13 mouse cellular contexts compared by ENCODE assay signal in the genomic region with DNA sequence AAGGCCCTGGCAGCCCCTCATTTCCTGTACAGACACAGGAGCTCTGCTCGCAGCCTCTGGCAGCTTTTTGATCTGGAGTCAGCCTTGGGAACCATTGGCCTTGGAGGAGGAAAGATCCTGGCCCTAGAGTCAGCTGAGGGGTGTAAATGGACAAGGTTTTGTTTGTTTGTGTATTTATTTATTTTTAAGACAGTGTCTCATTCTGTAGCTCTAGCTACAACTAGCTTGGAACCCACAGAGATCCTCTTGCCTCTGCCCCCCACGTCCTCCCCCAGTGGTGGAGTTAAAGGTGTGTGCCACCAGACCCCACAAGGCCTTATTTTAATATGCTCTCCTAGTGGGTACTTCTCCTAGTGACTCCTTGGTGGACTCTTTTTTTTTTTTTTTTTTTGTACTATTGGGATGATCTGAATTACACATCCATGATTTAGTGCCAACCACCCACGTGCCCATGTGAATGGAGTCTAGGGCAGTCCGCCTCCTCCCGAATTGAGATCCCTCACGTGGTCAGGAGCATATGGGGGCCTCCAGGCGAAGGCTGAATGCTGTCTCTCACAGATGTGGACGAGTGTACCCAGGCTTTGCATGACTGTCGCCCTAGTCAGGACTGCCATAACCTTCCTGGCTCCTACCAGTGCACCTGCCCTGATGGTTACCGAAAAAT. TPM values are rescaled to one million over a fixed set of nuclear protein-coding genes. Genes with fewer than 3 reads are reported as not detected.
DNase-seq lines count a peak whose midpoint lies in the region; ATAC-seq and TF ChIP-seq lines count a peak whose summit lies in the region.
"Had no signal": no experiment of that assay in that cellular context is flagged by ENCODE, and none has a peak within 500 bp of the region (broad histone marks: within the 10 kb centered on the region; RNA-seq: fewer than 3 reads in every experiment).

No protein-coding gene starts in this region.

- no peak for TF ChIP-seq CTCF in cerebellum, adult 2 months (IDR thresholded peaks at IDR 0.05; ENCODE audit: borderline replicate concordance, insufficient read depth, low read depth, low read length)

- no peak for TF ChIP-seq POLR2A in cerebellum, adult 2 months (IDR thresholded peaks at IDR 0.05; ENCODE audit: borderline replicate concordance, insufficient read depth, low read length)

- H3K27me3 ChIP-seq in cerebellum, adult 2 months (ENCODE audit: control insufficient read depth, insufficient read depth, low read length): no peaks in the 10 kb centered on the region
- H3K27me3 ChIP-seq in heart, embryonic 13.5 days (replicated peaks): no peaks in the 10 kb centered on the region
- no peaks in the 10 kb centered on the region for H3K27me3 ChIP-seq in embryonic facial prominence, embryonic 15.5 days
- H3K27me3 ChIP-seq: forebrain, embryonic 12.5 days had no signal

- no peak overlapping the region for H3K4me2 ChIP-seq in heart, embryonic 13.5 days
- no peak overlapping the region for H3K4me2 ChIP-seq in embryonic facial prominence, embryonic 15.5 days (replicated peaks)
- H3K4me2 ChIP-seq: forebrain, embryonic 12.5 days had no signal

- peaks cover 59% of the 10 kb centered on the region for H3K36me3 ChIP-seq in heart, embryonic 13.5 days
- peaks cover 56% of the 10 kb centered on the region for H3K36me3 ChIP-seq in embryonic facial prominence, embryonic 15.5 days

- ATAC-seq in heart, embryonic 13.5 days (ENCODE audit: extremely low read depth, insufficient number of reproducible peaks, low FRiP score, low TSS enrichment): no peak
- no peak for ATAC-seq in embryonic facial prominence, embryonic 15.5 days (ENCODE audit: insufficient number of reproducible peaks, low FRiP score, low TSS enrichment, low read depth)

- no peak overlapping the region for H3K4me3 ChIP-seq in cerebellum, adult 2 months (replicated peaks; ENCODE audit: insufficient read depth, low read depth, low read length)
- no peak overlapping the region for H3K4me3 ChIP-seq in heart, embryonic 13.5 days
- 0 out of 2 replicates have a peak overlapping the region, but pooled peaks have one; percentile 7 for H3K4me3 ChIP-seq in embryonic facial prominence, embryonic 15.5 days (replicated peaks)
- H3K4me3 ChIP-seq: forebrain, embryonic 12.5 days had no signal

- peak; percentile 45 to 54 for DNase-seq in cerebellum, adult 2 months
- no peak for DNase-seq in cerebellum, postnatal 14 days
- no peak for DNase-seq in heart, adult 8-10 months (ENCODE audit: low spot score)
- peak; percentile 59 to 67 for DNase-seq in right cerebral cortex, adult 2 months (ENCODE audit: low spot score in 2 of 2)
- DNase-seq in right cerebral cortex, postnatal 14 days: no peak
- DNase-seq: heart, postnatal 10 days; layer of hippocampus, postnatal 36 days; lung, postnatal 14 days; thymus, postnatal 36 days had no signal

- H3K9me3 ChIP-seq in heart, embryonic 13.5 days: no peaks in the 10 kb centered on the region
- no peaks in the 10 kb centered on the region for H3K9me3 ChIP-seq in embryonic facial prominence, embryonic 15.5 days (replicated peaks)
- H3K9me3 ChIP-seq: forebrain, embryonic 12.5 days; G1E had no signal

- H3K4me1 ChIP-seq in cerebellum, adult 2 months (ENCODE audit: control insufficient read depth, insufficient read depth, low read length): peaks cover 27% of the 10 kb centered on the region
- H3K4me1 ChIP-seq in heart, embryonic 13.5 days: peaks cover 24% of the 10 kb centered on the region
- H3K4me1 ChIP-seq in embryonic facial prominence, embryonic 15.5 days: peaks cover 39% of the 10 kb centered on the region

- H3K27ac ChIP-seq in cerebellum, adult 2 months (ENCODE audit: insufficient read depth, low read length): peak overlapping the region; percentile 33; the same call in 1 of the 2 replicates
- H3K27ac ChIP-seq in heart, embryonic 13.5 days (replicated peaks): no peak overlapping the region
- no peak overlapping the region for H3K27ac ChIP-seq in embryonic facial prominence, embryonic 15.5 days (replicated peaks)
- H3K27ac ChIP-seq: forebrain, embryonic 12.5 days had no signal

- WGBS in cerebellum, adult 2 months: 45% methylated on average over 10 of the region's 10 CpGs
- 82% methylated on average over 10 of the region's 10 CpGs for WGBS in heart, embryonic 13.5 days
- 79% methylated on average over 10 of the region's 10 CpGs for WGBS in embryonic facial prominence, embryonic 15.5 days

- H3K9ac ChIP-seq in heart, embryonic 13.5 days: peak overlapping the region; percentile 37; the same call in 1 of the 2 replicates
- no peak overlapping the region for H3K9ac ChIP-seq in embryonic facial prominence, embryonic 15.5 days
- H3K9ac ChIP-seq: forebrain, embryonic 12.5 days had no signal

RNA-seq across cellular contexts. Expression of gene Efemp2, which starts 3.4 kb away (rescaled TPM):
- polyA plus RNA-seq in cerebellum, adult 2 months (2012; rRNA removed): 43.3 and 43.4 TPM in 2 replicates
- 74.0 and 80.7 TPM in 2 replicates for polyA plus RNA-seq in heart, embryonic 13.5 days (2015; fragmentation: Nextera tagmentation; extraction: Ambion mirVana)
- total RNA-seq in heart, adult 8-10 months (2022): 10 to 100 TPM in 2 of 4 experiments, 1 to 10 TPM in 2; 6.5 to 11.2 (median 9.5) TPM
- 219 and 226 TPM in 2 replicates for polyA plus RNA-seq in embryonic facial prominence, embryonic 15.5 days (2015; fragmentation: Nextera tagmentation; extraction: Ambion mirVana)

RNA-seq across cellular contexts. Expression of gene Ctsw, which starts 8.8 kb away (rescaled TPM):
- polyA plus RNA-seq in cerebellum, adult 2 months (2012; rRNA removed): 1.2 and 1.5 TPM in 2 replicates
- polyA plus RNA-seq in heart, embryonic 13.5 days (2015; fragmentation: Nextera tagmentation; extraction: Ambion mirVana): 0.56 and 1.7 TPM in 2 replicates
- under 1 TPM in 3 of 4 experiments, not detected in 1; 0.29 to 0.38 (median 0.37) TPM for total RNA-seq in heart, adult 8-10 months (2022)
- 1.4 and 2.8 TPM in 2 replicates for polyA plus RNA-seq in embryonic facial prominence, embryonic 15.5 days (2015; fragmentation: Nextera tagmentation; extraction: Ambion mirVana)
- total RNA-seq: G1E; layer of hippocampus, postnatal 36 days had no signal
- polyA plus RNA-seq: G1E had no signal

RNA-seq across cellular contexts. Expression of gene Mus81, which starts 11.1 kb away (rescaled TPM):
- polyA plus RNA-seq in cerebellum, adult 2 months (2012; rRNA removed): 94.2 and 115 TPM in 2 replicates
- 36.8 and 38.9 TPM in 2 replicates for polyA plus RNA-seq in heart, embryonic 13.5 days (2015; fragmentation: Nextera tagmentation; extraction: Ambion mirVana)
- 10 to 100 TPM; 15.8 to 27.3 (median 21.9) TPM for total RNA-seq in heart, adult 8-10 months (2022)
- 44.1 and 45.2 TPM in 2 replicates for polyA plus RNA-seq in embryonic facial prominence, embryonic 15.5 days (2015; fragmentation: Nextera tagmentation; extraction: Ambion mirVana)

RNA-seq across cellular contexts. Expression of gene Cfl1, which starts 13.1 kb away (rescaled TPM):
- polyA plus RNA-seq in cerebellum, adult 2 months (2012; rRNA removed): 1,135 and 1,193 TPM in 2 replicates
- 1,825 and 1,925 TPM in 2 replicates for polyA plus RNA-seq in heart, embryonic 13.5 days (2015; fragmentation: Nextera tagmentation; extraction: Ambion mirVana)
- total RNA-seq in heart, adult 8-10 months (2022): 100 to 1,000 TPM; 142 to 201 (median 170) TPM
- polyA plus RNA-seq in embryonic facial prominence, embryonic 15.5 days (2015; fragmentation: Nextera tagmentation; extraction: Ambion mirVana): 2,278 and 2,311 TPM in 2 replicates

RNA-seq across cellular contexts. Expression of gene Fibp, which starts 16.7 kb away (rescaled TPM):
- 140 and 146 TPM in 2 replicates for polyA plus RNA-seq in cerebellum, adult 2 months (2012; rRNA removed)
- 87.4 and 93.1 TPM in 2 replicates for polyA plus RNA-seq in heart, embryonic 13.5 days (2015; fragmentation: Nextera tagmentation; extraction: Ambion mirVana)
- 10 to 100 TPM; 41.3 to 52.3 (median 49.2) TPM for total RNA-seq in heart, adult 8-10 months (2022)
- 114 and 125 TPM in 2 replicates for polyA plus RNA-seq in embryonic facial prominence, embryonic 15.5 days (2015; fragmentation: Nextera tagmentation; extraction: Ambion mirVana)

Comparison
In these comparisons a context has a peak if more than half of its experiments do, and no peak if none do; other contexts are left out.
1. DNase-seq: peak in cerebellum, adult 2 months (2 of 2) and right cerebral cortex, adult 2 months (2 of 2); none in cerebellum, postnatal 14 days (0 of 2), heart, adult 8-10 months (single experiment) and right cerebral cortex, postnatal 14 days (single experiment).